Mouse (Mus musculus) kidney, adult 10 weeks (tissue): ENCODE results near the gene Twnk. TPM values are rescaled to one million over a fixed set of nuclear protein-coding genes. Genes with fewer than 3 reads are reported as not detected.

Experiments used
- polyA plus RNA-seq: library from polyadenylated mRNA; stranded (reverse); fragments of 350-450 nt; fragmentation: Illumina TruSeq; extraction: RNeasy Lipid Tissue Mini Kit (QIAGEN cat#74804); gene quantifications from one replicate; pipeline ENCODE4 v1.2.3, GENCODE M21; 2014; ENCODE audit warnings: low read depth, low replicate concordance

The Twnk gene
- polyA plus RNA-seq, result 5.6 TPM

DNA sequence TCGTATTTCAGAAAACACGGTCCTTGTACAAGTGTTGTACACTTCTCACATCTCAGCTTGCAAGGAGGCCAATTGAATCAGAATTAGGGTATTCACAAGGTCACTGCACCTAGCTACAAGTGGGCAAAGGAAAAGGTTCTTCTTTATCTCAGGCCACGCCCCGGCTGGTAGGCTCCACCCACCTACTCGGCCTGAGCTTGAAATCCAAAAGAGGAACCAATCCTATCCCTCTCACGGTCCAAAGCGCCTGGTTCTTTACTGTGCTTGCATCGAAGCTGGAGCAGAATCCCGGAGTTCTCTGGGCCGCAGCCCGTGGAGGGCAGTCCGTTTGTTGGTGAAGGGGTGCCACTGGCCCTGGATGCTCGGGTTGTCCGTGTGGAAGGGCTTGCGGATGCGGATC lies at the start of gene Twnk:
Twnk (plus strand) TSS at position 220 of the 400 bp plus-strand sequence.

DNA sequence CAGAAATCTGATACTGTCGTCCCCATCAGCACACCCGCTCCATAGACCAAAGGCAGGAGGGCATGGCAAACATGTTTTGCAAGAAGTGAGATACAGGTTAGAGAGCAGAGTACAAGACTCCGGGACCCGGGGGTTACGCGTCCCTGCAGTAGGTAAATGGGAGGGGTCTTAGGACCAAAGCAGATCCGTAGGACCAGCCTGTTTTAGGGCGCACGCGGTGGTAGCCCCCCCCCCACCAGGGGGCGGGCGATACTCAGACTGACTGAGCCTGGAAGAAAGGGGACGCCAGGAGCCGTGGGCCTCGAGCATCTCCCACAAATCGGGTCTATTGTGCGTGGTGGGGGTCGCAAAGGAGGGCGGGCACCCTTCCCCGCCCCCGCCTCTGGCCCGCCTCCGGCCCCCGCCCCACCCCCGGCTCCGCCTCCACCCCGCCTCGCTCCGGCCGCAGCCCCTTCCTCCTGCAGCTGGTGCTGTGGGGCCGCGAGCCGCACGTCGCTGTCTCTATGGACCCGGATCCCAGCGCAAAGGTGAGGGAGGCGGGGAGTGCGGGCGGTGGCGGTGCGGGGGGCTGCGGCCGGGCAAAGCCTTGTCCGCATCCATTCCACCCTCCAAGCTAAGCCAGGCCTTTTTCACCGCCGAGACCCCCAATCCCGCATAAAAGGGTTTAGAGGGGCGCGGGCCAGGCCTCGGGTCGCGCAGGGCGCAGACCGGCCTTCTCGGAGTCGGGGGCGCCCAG lies 16.5 kb upstream of the Twnk start, which contains the start of gene Sema4g:
Sema4g (plus strand) TSS at position 271 of the 736 bp plus-strand sequence.

DNA sequence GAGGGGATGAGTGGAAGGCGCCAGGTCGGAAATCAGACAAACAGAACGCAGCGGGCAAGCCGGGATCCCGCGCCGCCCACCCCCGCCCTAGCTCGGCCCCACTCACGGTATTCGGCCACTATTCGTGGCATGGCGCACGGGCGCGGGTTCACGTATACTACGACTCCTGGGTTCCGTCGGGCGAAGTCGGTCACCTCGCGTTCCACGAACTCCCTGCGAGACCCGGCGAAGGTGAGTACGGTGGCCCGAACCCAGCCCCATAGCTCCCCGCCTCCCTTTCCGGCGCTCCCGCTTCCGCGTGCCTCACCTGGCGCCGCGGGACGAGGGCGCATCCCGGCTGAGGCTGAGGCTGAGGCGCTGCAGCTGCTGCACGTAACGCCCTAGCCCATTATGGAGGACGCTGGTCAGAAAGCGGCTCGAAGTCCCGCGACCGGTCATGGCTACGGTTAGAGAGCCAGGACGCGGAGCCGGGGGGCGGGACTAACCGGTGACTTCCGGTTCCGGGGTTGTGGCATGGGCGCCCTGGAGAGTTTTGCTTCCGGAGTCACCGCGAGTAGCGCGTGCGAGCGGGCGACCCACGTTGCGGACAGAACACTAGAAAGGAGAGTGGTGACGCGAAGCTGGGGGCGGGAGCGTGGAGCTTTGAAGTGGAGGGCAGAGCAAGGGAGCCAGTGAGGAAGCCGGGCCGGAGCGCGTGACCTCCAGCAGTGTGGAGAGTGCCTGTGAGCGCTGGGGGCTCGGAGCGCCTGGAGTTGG lies 672 bp downstream of the Twnk start, which contains the start of gene Mrpl43:
Mrpl43 (minus strand) TSS at position 486 of the 756 bp plus-strand sequence.

DNA sequence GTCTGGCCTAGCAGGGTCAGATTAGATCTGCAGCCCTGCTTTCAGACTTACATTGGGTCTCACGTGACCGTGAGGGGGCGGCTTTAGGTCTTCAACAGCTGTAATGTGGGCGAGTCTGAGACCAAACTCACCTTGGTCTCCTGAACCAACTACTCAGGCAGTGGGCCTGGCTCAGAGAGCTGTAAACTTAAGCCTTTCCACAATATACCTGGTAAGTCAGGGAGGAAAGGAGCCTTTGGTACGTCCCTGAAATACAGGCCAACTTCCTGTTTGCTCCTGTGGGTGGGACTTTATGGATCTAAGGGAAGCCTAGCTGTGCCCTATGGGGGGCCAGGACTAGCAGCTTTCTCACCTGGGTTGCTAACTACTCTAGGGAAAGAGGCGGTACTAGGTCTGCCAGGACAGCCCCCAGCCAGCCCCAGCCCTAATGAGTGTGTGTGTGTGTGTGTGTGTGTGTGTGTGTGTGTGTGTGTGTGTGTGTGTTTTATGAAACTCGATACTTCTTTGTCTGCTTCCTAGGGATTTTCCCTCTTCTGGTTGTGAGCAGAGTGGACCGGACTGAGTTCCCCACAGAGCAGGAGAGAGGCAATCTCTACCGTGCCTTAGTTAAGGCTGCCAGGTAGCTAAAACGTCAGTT lies 9.0 kb downstream of the Twnk start, which contains the start of gene Lzts2:
Lzts2 (plus strand) TSS at position 80 of the 637 bp plus-strand sequence.

DNA sequence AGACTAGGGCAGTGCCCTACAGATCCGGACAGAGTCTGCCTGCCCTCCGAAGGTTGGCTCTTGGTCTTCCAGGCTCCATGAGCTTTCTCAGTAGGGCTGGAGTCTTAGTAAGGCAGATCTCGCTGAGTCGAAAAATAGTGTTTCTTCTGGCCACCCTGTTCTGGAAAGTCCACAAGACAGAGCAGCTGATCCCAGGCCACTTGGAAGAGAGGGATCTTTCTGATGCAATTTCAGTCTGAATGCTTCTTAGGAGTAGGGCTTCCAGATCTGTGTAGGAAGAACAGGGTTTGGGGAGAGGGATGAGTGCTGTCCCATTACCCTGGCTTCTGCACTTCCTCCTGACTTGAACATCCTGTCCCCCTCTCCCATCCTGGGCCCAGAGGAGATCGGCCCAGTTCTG lies 40.2 kb downstream of the Twnk start, which contains the start of gene Pdzd7:
Pdzd7 (minus strand) TSS at position 67 of the 400 bp plus-strand sequence.

DNA sequence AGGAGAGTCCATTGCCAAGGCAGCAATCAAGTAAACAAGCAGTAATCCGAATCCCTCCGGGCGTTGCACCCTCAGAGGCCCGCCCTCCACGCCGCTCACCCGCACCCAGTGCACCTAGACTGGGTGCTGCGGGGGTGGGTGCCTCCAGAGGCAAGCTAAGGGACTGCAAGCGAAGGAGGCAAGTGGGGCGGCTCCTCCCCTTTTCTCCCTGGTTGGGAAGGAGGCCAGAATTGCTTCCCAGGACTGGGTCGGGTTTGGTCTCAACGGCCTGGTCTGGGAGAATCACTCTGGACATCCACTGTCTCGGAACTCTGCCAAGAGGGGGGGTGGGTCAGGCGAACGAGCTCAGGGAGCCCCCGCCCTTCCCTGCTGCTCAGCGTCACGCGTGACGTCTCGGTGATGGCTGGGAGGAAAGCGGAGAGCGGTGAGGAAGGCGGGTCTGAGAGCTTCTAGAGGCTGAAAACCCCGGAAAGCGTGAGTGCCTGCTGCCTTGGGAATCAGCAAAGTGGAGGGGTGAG lies 42.0 kb downstream of the Twnk start, which contains the start of gene Sfxn3:
Sfxn3 (plus strand) TSS at position 87 of the 518 bp plus-strand sequence.

Other genes starting within 250 kb of the Twnk start
- 2.6 TPM for gene Pax2, start 249.6 kb upstream of the Twnk start, polyA plus RNA-seq
- 31.0 TPM for gene Slf2, start 74.5 kb upstream of the Twnk start, polyA plus RNA-seq
- 3.1 TPM for gene Sema4g, start 16.6 kb upstream of the Twnk start, polyA plus RNA-seq
- 12.8 TPM for gene Mrpl43, start 779 bp downstream of the Twnk start, polyA plus RNA-seq
- 4.9 TPM for gene Lzts2, start 8.8 kb downstream of the Twnk start, polyA plus RNA-seq
- not detected for gene Pdzd7, start 40.1 kb downstream of the Twnk start, polyA plus RNA-seq
- 11.8 TPM for gene Sfxn3, start 41.8 kb downstream of the Twnk start, polyA plus RNA-seq
- gene Kazald1, start 69.6 kb downstream of the Twnk start, polyA plus RNA-seq, result not detected
- not detected for gene Tlx1, start 145.0 kb downstream of the Twnk start, polyA plus RNA-seq
- gene Lbx1, start 230.1 kb downstream of the Twnk start, polyA plus RNA-seq, result not detected